Mouse (Mus musculus): ENCODE results near the gene Chrd.

Chrd gene

DNA sequence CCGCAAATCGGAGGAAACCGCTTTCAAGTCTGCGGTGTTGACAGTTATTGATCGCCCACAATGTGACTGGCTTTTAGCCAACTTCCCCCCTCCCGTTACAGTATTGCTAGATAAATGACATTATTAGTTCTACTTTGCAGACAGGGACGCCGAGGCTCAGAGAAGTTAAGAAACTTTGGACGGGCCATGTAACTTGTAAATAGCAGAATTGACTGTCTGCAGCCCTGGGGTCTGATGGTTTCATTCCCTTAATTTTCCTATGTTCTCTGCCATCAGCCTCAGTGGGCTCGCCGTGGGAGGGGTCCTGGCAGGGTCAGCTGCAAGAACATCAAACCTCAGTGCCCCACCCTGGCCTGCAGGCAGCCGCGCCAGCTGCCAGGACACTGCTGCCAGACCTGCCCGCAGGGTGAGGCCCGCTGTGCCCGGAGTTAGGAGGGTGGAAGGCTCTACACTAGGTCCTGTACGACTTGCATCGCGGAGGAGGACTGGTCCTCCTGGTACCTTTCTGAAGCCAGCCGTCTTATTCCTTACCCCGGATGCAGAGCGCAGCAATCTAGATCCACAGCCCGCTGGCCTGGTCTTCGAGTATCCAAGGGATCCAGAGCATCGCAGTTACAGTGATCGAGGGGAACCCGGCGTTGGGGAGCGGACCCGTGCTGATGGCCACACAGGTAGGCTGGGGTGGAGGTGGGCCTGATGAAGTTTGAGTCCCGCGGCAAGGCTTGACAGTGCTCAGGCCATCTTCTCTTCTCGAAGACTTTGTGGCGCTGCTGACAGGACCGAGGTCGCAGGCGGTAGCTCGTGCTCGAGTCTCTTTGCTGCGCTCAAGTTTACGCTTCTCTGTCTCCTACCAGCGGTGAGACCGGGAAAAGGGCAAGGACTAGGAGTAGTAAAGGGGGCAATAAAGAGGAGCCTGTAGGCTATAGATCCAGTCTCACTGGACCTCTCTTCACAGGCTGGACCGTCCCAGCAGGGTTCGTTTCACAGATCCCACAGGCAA lies 1.1 kb downstream of the Chrd start, which contains the start of gene Thpo:
Gene Thpo (minus strand): TSS at position 781 of the 1,000 bp plus-strand sequence.
- DNase-seq (ENCODE audit: low spot score) = peak; percentile 68

DNA sequence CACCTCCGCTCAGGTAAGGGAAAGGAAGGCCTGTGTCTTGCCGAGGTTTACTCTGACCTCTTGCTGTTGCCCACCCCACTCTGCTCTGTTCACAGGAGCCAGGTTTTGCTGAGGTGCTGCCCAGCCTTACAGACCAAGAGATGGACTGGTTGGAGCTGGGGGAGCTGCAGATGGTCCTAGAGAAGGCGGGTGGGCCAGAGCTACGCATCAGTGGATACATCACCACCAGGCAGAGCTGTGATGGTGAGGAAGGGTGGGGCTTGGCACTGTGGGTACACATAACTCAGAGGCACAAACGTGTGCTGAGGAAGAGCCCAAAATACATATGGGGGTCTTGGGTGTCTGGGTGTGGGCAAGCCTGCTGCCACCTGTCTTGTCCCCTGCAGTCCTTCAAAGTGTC lies 2.7 kb downstream of the Chrd start:
- no peak for DNase-seq (ENCODE audit: low spot score)

DNA sequence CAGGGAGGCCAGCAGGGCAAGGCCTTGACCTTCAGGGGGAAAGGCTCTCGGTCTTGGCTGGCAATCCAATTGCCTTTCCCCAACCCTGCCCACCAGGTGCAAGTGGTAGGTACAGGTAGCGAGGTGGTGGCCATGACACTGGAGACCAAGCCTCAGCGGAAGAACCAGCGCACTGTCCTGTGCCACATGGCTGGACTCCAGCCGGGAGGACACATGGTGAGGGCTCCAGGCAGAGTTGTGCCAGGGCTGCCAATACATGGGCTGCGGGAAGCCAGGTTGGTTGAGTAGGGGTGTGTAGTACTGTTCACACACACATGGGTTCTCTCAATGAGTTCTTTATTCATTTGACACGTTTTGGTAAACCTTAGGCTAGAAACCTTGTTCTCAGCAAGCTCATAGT lies 3.2 kb downstream of the Chrd start:
- DNase-seq (ENCODE audit: low spot score) = no peak

DNA sequence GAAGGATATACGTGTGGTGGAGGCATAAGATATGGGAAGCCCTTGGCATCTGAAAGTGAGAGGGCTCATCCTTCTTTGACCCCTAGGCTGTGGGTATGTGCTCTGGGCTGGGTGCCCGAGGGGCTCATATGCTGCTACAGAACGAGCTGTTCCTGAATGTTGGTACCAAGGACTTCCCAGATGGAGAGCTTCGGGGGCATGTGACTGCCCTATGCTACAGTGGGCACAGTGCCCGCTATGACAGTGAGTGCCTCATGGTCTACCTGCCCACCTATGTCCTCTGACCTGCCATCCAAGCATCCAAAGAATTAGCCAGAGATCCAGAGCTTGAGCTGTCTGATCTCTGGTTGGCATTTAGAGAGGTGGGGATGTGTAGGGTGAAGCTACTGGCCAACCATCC lies 3.9 kb downstream of the Chrd start:
- DNase-seq (ENCODE audit: low spot score) = no peak

DNA sequence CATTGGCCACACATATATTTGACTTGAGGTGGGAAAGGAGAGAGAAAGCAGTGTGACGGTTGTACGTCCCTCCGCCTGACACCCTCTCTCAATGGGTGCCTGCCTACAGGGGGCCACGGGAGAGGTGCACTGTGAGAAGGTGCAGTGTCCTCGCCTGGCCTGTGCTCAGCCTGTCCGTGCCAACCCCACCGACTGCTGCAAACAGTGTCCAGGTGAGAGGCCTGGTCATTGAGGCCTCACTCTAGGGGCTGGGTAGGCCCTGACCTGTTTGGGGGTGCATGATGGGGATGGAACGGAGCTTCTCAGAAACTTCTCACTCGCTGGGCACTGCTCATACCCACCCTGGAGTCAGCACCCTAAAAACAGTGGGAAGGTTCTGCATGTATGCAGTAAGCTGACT lies 6.9 kb downstream of the Chrd start:
- DNase-seq (ENCODE audit: low spot score) = no peak

DNA sequence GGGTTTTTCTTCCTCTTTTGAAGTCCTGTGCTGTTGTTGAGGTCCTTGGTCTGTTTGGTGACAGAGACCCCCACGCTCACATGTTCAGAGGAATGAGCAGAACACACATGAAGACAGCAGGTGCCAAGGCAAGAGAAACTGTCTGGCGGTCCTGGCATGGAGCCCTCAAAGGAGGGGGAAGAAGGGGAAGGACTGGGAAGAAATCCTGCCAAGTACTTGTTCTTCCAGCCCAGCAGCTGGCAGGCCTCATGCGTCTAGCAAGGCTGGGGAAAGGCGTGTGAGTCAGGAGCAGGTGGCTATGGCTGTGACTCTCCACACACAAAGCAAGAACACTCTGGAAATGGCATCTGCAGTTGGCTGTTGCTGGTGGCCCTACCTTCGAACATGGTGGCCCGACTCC lies 13.7 kb downstream of the Chrd start:
- DNase-seq (ENCODE audit: low spot score) = no peak

DNA sequence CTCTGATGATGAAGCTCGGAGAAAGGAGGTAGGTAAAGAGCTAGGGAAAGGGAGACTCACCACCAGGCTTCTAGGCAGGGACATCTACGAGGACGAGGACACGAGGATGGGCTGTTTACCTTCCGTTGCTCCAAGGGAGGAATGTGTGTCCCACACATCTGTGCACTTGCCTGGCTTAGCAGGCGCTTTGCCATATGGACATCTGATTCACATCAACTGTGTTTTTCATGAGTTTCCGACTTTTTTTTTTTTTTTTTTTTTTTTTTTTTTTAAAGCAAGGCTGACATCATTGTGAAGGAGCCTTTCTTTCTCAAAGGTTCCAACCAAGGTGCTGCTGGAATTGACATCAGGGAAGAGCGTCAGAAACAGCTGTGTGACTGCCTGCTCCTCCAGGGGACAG lies 17.6 kb downstream of the Chrd start:
- no peak for DNase-seq (ENCODE audit: low spot score)

DNA sequence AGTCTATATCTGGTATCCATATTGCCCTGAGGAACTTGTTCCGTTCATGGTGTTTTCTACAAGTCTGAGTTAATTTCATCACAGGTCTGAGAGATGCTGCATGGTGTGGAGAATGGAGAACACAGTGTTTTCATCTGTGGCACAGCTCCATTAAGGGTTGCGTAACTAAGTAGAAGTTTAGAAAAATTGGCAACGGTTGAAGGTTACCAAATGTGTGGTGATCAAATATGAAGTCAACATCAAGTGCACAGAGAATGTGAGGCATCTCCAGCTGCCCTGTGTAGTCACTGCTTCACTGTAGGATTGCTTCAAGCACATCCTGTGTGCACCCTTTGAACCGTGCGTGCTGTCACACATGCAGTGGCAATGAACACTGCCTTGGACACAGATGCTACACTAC lies 23.1 kb downstream of the Chrd start:
- no peak for DNase-seq (ENCODE audit: low spot score)

DNA sequence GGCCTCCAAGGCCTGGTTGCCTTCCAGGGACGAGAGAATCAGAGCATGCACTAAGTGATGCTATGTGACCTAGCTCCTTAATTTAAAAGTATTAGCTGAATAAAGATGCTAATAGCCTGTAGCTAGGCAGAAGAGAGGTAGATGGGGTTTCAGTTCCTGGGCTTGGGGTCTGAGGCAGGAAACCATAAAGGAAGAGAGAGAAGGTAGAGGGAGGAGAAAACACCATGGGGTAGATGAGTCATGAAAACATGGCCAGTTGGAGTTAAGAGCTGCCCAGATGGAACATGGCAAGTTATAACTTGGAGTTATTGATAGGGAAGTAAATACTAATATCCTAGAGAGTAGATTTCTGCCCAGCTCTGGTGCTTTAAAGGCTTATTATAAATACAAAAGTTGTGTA lies 24.5 kb downstream of the Chrd start:
- no peak for DNase-seq (ENCODE audit: low spot score)

DNA sequence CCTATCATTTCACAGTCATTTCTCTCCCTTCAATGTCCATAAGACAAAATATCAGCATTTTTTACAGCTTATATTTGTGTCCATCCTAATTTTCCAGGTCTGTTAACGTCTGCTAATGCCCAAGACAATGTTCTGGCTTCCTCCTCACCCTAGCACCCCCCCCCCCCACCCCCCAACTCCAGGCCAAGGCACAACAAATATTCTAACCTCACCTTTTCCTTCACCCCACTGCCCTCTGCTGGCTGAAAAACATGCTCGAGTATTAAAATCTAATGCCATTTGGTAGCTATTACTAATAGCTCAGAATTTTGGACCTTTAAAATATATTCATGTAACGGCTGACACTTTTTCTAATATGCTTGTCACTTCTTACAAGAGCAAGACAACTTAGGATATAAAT lies 28.8 kb downstream of the Chrd start:
- DNase-seq (ENCODE audit: low spot score) = peak; percentile 43

DNA sequence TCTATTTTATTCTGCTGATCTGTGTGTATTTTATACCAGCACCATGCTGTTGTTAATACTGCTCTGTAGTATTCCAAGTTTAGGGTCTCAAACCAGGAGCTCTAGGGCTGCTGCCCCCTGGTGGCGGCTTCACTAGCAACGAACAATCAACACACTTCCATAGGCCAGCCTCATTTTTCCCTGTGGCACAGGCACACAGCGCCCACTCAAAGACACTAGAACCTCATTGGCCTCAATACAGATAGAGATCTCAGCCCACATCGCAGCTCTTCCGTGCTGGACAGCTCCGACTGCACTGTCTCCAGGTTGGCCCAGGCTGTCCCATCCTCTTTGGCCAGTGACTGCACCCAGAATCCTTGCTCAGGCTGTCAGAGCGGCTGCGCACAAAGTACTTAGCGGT lies 32.3 kb downstream of the Chrd start:
- peak; percentile 61 for DNase-seq (ENCODE audit: low spot score)

DNA sequence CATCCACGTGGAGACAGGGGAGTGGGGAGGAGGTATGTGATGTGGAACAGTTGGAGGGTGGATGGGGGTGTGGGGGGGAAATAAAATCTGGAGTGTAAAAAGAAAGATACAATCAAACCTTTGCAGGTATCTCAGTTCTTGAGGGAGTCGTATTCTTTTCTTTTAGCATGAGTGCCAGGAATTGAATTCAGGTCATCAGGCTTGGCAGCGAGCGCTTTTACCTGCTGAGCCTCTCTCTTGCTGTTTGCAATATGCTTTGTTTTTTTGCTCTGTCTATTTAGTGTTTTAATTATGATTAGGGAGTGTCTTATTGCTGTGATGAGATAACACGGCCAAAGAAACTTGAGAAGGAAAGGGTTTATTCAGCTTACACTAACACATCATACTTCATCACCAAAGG lies 42.1 kb downstream of the Chrd start:
- no peak for DNase-seq (ENCODE audit: low spot score)

DNA sequence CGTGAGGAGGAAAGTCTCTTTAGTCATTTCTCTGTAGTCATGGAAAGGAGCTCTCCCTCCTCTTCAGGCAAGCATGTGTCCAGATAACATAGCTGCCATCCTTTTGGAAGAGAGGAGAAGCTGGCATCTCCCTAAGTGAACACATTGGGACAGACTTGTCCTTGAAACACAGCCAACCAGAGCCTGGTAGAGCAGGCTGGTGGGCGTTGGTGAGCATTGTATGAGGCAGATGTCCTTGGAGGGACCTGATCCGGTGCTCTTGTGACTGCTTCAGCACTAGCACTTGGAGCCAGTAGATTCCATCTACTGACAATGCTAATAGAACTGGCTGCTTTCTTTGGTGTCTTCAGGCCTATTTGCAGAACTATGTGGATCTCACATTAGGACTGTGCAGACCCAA lies 46.9 kb downstream of the Chrd start:
- DNase-seq (ENCODE audit: low spot score) = no peak

DNA sequence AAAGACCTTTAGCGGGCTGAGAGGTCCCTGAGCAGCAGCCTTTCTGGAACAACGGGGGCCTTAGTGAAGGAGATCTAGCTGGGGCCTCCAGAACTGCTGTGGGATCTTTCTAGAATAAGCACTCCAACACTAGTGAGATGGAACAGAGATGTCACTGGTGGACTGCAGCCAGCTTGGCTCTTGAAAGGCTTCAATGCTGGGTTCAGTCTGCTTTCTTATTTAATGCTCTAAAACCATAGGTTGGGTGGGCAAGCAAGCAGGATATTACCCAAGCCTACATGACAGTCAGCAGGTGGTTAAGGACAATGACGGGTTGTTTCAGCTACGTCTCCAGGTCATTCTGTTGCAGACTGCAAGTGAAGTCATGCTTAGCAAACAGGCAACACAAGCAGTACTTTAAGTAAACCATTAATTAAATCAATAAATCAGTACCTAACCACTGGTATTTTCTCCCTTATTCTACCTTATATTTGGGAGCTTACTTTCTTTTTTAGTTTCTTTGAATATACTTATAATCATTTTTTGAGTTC lies 48.2 kb downstream of the Chrd start:
- no peak for DNase-seq (ENCODE audit: low spot score)

DNA sequence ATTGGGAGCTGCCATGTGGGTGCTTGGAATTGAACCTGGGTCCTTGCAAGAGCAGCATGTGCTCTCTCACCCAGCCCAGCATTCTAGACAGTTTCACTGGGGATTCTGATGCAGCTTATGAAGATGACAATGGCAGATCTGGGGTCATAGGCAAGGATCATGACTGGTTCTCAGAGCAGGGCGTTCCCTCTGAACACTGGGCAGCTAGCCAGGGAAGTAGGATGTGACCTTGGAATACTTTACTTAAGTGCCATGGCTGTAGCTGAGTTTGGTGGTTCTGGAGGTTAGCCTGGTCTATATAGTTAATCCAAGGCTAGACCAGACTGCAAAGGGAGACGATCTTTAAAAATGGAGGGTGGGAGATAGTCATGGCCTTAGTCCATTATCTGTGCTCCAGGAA lies 51.0 kb downstream of the Chrd start:
- DNase-seq (ENCODE audit: low spot score) = no peak

DNA sequence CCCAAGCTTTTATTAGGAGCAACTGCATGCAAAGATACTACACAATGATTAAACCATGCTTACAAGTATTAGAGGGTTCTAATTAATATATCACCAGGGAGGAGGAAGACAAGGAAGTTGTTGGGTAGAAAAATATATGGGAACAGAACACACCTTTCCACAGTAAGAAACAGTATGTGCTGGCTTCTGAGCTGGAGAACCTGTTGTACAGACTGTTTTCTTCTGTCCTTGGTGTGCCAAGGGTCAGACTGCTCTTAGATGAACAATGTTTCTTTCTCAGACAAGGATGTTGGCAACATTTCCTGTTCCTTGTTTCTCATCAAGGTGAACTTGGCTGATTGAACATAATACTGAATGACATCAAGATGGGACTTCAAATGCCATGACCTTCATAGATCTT lies 51.8 kb downstream of the Chrd start:
- DNase-seq (ENCODE audit: low spot score) = no peak

DNA sequence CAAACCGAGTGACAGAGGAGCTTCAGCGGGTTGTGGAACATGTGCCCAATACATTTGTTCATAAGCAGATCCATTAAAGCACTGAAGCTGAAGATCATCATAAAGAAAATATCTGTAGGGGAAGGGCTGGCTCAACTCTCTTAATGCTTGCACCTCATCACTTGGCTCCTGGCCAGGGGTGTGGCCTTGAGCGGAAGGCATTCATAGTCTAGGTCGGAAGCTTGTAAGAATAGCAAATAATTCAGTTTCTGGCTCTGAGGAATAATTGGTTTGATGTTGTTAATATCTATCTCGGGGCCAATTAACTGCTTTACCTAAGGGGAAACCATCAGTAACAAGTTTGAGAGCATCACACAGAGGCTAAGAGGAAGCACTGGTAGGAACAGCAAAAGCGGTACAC lies 53.6 kb downstream of the Chrd start:
- no peak for DNase-seq (ENCODE audit: low spot score)

DNA sequence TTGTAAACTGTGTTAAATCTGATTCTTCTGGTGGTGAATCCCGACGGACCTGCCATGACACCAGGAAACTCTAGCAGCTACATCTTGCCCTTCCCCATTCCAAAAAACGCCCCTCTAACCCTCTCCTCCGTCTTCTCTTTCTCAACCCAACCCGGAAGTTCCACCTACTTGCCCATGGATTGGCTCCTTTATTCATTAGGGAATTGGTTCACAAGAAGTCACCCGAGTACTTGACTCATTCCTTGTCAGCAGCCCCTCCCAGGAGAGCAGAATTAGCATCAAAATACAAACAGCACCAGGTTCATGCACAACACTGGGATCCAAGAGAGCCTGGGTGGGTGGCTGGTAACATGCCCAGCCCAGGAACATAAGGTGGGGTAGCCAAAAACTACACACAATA lies 58.9 kb downstream of the Chrd start:
- no peak for DNase-seq (ENCODE audit: low spot score)

All from embryo, embryonic 10 days (tissue).